Mouse (Mus musculus) intestine, postnatal 0 days (tissue): Measurements from ENCODE around the gene Cd86. TPM values are rescaled to one million over a fixed set of nuclear protein-coding genes. Genes with fewer than 3 reads are reported as not detected.

Source experiments
- ATAC-seq: fragments of 200-750 bp; cut with Nextera tagmentation; 2 replicates; pipeline ENCODE4 v1.8.0; 2017; ENCODE audit warnings: mild to moderate bottlenecking, moderate TSS enrichment, moderate library complexity
- H3K27ac ChIP-seq: fragments of 300-500 bp; sonication (generic); 2 replicates; pipeline ENCODE4 v1.5.1; 2014; ENCODE audit warnings: mild to moderate bottlenecking, low read depth, low read length, moderate library complexity
- H3K27me3 ChIP-seq: fragments of 300-500 bp; sonication (generic); replicated peaks from 2 replicates; pipeline ENCODE4 v1.6.1; 2014; ENCODE audit warnings: low read length, mixed read lengths; ENCODE audit not compliant: control insufficient read depth, insufficient read depth
- H3K36me3 ChIP-seq: fragments of 300-500 bp; sonication (generic); 2 replicates; pipeline ENCODE4 v1.6.1; 2014; ENCODE audit warnings: mild to moderate bottlenecking, moderate library complexity; ENCODE audit not compliant: control insufficient read depth, insufficient read depth
- H3K4me1 ChIP-seq: fragments of 300-500 bp; sonication (generic); replicated peaks from 2 replicates; pipeline ENCODE4 v1.6.1; 2014; ENCODE audit warnings: antibody characterized with exemption, low read length, mixed read lengths; ENCODE audit not compliant: control insufficient read depth, insufficient read depth
- H3K4me2 ChIP-seq: fragments of 300-500 bp; sonication (generic); replicated peaks from 2 replicates; pipeline ENCODE4 v1.6.1; 2014; ENCODE audit warnings: low read depth, mild to moderate bottlenecking, moderate library complexity
- H3K4me3 ChIP-seq: fragments of 300-500 bp; sonication (generic); 2 replicates; pipeline ENCODE4 v1.5.1; 2014; ENCODE audit warnings: low read depth, low read length
- H3K9ac ChIP-seq: fragments of 300-500 bp; sonication (generic); 2 replicates; pipeline ENCODE4 v1.6.1; 2014; ENCODE audit warnings: mild to moderate bottlenecking, low read depth, low read length
- H3K9me3 ChIP-seq: fragments of 300-500 bp; sonication (generic); 2 replicates; pipeline ENCODE4 v1.6.1; 2016; ENCODE audit warnings: mixed run types; ENCODE audit not compliant: control insufficient read depth
- CTCF ChIP-seq: sonication (generic); IDR thresholded peaks from 2 replicates; pipeline ENCODE4 v1.5.1; 2016; ENCODE audit warnings: low read depth, mild to moderate bottlenecking, control low read depth, antibody characterized with exemption, moderate library complexity
- WGBS: fragments of 180-500 bp; shearing (Covaris S2); extraction: QIAGEN DNeasy Blood & Tissue Kit; methylation state at CpG from one replicate; pipeline ENCODE4 v1.1.7; 2014; 5-methylcytosine and 5-hydroxymethylcytosine counted together
- polyA plus RNA-seq: library from polyadenylated mRNA; unstranded; fragments of >200 nt; fragmentation: Nextera tagmentation; extraction: Ambion mirVana; gene quantifications from 2 replicates; pipeline ENCODE4 v1.2.1, GENCODE M21; 2015

Cd86 gene
- polyA plus RNA-seq, 1 experiment from 2014 or later: 1.6 TPM

DNA sequence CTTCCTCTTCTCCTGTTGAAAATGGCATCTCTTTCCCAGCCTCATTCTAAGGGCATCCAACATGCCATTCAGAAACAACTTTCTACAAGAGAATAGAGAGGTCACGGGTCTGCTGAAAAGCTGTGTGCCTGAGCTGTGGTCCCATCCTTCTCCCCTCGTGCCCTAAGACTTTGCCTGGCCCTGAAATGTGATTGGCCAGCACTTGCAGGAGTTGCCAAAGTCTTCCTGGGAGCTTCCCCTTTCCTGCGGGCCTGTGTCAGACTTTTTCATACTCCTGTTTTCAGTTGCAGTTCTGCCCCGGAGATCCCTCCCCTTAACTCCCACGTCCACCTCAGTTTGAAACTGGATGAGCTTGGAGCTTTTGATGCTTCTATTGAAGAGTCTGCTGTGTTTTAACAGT is 24.9 kb downstream of the Cd86 start:
- H3K4me2 ChIP-seq: no peak overlapping the region
- H3K4me1 ChIP-seq: no peaks in the 10 kb centered on the region
- H3K9ac ChIP-seq: no peak overlapping the region
- TF ChIP-seq CTCF: no peak
- no peak overlapping the region for H3K4me3 ChIP-seq
- no peaks in the 10 kb centered on the region for H3K27me3 ChIP-seq
- no peaks in the 10 kb centered on the region for H3K9me3 ChIP-seq
- no peak for ATAC-seq
- H3K27ac ChIP-seq: no peak overlapping the region
- WGBS: 66% methylated on average over 5 of the region's 5 CpGs
- no peaks in the 10 kb centered on the region for H3K36me3 ChIP-seq

DNA sequence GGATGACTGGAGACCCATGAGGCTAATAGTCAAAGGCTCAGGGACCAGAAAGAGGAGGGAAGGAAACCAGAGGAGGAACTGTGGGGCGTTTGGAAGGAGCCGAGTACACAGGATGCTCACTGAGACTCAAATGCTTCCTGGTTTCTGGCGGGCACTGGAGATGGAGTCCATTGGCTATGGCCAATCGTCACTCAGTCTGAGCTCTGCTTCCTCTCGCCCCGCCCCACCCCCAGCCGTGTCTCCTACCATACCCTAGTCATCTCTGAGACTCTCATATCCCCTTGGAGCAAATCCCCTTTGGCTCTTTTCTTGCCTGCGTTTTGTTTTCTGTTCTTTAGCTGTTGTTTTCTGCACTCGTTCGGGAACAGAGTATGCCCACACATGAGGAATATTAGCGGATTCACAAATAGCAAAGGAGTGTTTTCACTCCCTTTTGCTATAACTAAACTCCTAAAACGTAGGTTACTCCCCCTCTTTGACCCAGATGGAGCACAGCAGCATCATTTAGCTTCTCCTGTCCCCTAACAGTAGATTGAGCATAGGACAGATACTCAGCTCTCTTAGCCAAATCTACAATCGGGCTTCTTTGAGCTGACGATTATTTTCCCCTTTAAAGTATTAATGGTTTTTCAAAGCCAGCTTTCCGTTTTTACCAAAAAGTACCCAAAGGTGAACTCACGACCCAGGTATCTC is 25.9 kb downstream of the Cd86 start:
- Histone ChIP-seq H3K27ac (no peak overlapping the region), H3K9me3 (no peaks in the 10 kb centered on the region), H3K4me3 (no peak overlapping the region), H3K27me3 (no peaks in the 10 kb centered on the region), H3K36me3 (no peaks in the 10 kb centered on the region), H3K9ac (no peak overlapping the region), H3K4me1 (no peaks in the 10 kb centered on the region), H3K4me2 (no peak overlapping the region)
- no peak for ATAC-seq
- WGBS: 85% methylated on average over 16 of the region's 16 CpGs
- TF ChIP-seq CTCF: no peak

DNA sequence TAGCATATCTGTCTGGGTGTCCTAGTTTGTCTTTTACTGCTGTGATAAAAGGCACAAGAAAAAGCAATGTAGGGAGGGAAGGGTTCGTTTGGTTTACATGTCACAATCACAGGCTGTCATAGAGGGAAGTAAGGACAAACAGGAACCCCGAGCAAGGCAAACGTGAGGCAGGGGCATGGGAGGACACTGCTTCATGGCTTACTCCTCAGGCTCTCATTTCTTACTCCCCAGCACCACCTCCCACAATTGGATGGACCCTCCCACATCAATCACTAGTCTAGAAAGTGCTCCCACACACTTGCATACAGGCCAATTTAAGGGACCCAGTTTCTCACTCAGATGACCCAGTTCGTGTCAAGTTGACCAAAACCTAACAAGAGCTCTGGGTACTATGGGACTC is 29.1 kb downstream of the Cd86 start:
- WGBS: 45% methylated on average over 4 of the region's 4 CpGs
- Histone ChIP-seq H3K4me1 (no peaks in the 10 kb centered on the region), H3K27me3 (no peaks in the 10 kb centered on the region), H3K4me2 (no peak overlapping the region), H3K27ac (no peak overlapping the region), H3K9ac (no peak overlapping the region), H3K9me3 (no peaks in the 10 kb centered on the region), H3K4me3 (no peak overlapping the region), H3K36me3 (no peaks in the 10 kb centered on the region)
- ATAC-seq: no peak
- no peak for TF ChIP-seq CTCF

DNA sequence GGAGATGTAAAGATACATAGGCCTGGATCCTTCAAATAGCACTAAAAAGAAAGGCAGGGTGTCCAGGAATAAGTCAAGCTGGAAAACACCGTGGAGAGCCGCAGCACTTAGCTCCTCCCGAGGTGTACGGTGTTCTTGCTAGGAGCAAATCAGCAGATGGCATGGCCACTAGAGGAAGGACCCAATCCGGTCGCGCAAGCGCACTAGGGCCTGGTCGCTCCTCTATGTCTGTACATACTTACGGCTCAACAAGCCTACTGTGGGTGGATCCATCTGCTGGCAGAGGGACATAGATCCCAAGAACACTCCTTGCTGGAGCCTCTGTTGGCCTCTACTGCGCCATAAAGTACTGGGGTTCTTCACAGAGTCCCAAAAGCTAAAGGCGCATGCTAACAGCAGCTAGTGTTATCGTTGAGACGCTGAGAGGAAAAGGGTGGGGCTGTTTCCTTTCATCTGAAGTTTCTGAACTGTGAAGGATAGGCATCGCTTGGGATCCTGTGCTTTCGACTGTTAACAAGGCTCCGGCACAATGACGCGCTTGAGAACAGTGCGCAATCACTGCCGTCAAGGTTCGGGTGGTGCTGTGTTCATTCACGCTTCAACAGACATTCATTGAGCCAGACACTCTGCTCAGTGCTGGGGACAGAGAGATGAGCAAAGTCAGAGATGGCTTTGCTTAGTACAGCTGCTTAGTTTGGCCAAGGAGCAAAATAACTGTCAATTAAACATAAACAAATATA is 30.7 kb downstream of the Cd86 start:
- H3K9me3 ChIP-seq: no peaks in the 10 kb centered on the region
- ATAC-seq: no peak
- H3K36me3 ChIP-seq: no peaks in the 10 kb centered on the region
- no peak overlapping the region for H3K4me3 ChIP-seq
- no peak overlapping the region for H3K9ac ChIP-seq
- 91% methylated on average over 23 of the region's 23 CpGs for WGBS
- TF ChIP-seq CTCF: no peak
- no peaks in the 10 kb centered on the region for H3K27me3 ChIP-seq
- no peaks in the 10 kb centered on the region for H3K4me1 ChIP-seq
- no peak overlapping the region for H3K27ac ChIP-seq
- no peak overlapping the region for H3K4me2 ChIP-seq

DNA sequence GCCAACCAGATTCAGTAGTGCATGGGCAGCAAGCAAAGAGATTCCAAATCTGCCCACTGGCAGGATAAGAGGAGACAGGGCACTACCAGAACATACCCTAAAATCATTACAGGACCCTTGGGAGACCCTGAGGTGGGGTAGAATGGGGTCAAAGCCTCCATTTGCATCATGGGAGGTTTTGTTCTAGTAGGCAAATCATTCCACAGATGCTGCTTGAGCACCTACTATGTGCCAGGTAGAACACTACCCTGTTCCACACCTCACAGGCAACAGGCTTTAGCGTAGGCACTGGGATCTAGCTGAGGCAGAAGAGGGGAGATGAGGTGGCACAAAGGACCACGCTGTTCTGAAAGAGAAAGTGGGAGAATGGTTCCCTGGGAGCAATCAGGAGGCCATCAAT is 31.5 kb downstream of the Cd86 start:
- TF ChIP-seq CTCF: no peak
- 76% methylated on average over 2 of the region's 2 CpGs for WGBS
- Histone ChIP-seq H3K9ac (no peak overlapping the region), H3K4me1 (no peaks in the 10 kb centered on the region), H3K9me3 (no peaks in the 10 kb centered on the region), H3K27ac (no peak overlapping the region), H3K27me3 (no peaks in the 10 kb centered on the region), H3K4me3 (no peak overlapping the region), H3K4me2 (no peak overlapping the region), H3K36me3 (no peaks in the 10 kb centered on the region)
- no peak for ATAC-seq

DNA sequence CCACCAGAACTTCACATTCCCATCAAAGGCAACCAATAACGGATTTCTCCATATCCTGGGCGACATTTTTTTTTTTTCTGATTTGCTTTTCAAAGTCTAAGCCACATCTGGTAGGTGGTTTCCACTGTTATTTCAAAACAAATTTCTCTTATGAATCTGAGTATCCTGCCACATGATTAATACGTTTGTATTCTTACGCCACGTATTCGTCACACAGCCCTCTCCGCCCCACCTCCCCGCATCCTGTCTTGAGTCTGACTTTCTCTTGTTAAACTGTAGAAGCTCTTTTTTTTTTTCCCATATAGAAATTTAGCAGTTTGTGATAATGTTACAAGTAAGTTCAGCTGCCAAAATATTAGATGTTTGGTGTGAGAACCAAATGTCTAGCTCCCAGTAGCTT is 33.7 kb downstream of the Cd86 start:
- no peaks in the 10 kb centered on the region for H3K27me3 ChIP-seq
- no peak for TF ChIP-seq CTCF
- no peaks in the 10 kb centered on the region for H3K36me3 ChIP-seq
- no peaks in the 10 kb centered on the region for H3K9me3 ChIP-seq
- no peak overlapping the region for H3K9ac ChIP-seq
- H3K4me1 ChIP-seq: no peaks in the 10 kb centered on the region
- no peak overlapping the region for H3K4me3 ChIP-seq
- no peak overlapping the region for H3K4me2 ChIP-seq
- 87% methylated on average over 8 of the region's 8 CpGs for WGBS
- ATAC-seq: no peak
- H3K27ac ChIP-seq: no peak overlapping the region
